Mouse (Mus musculus): ENCODE results near the gene Mcat.

DNA sequence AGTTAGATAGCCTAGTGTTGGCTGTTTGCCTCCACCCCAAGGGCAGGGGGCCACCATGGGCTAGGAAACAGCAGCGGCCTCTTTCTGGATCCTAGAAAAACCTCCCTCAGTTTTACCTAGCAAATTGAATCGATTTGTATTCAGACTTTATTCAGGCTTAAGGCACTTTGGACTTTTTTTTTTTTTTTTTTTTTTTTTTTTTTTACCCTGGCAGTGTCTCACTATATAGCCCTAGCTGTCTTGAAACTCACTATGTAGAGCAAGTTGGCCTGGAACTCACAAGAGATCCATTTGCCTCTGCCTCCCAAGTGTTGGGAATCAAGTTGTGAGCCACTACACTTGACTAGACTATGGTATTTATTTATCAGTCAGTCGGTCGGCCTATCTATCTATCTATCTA lies 33.2 kb upstream of the Mcat start:
- no peak for TF ChIP-seq POLR2A (IDR thresholded peaks at IDR 0.05; ENCODE audit: borderline replicate concordance, insufficient read depth, low read length)
- no peak for TF ChIP-seq CTCF (IDR thresholded peaks at IDR 0.05; ENCODE audit: borderline replicate concordance, insufficient read depth, low read depth, low read length)
